Comparison of ENCODE assay signal across 22 mouse cellular contexts in the genomic region with DNA sequence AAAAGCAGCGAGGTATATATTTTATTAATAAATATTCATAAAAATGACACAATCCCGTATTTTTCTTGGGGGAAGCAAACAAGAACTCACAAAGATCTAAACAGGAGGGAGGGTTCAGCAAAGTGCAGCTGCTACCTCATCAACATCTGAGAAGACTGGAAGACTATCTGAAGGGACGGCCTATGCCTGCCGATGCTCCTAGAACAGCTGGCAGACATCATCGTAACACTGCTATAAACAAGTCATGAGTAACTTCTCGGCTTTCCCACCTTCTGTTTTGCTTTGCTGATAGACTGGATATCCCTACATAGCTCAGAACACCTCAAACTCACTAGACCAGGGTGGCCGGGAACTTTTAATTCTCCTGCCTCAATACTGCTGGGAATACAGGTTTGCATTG. TPM values are rescaled to one million over a fixed set of nuclear protein-coding genes. Genes with fewer than 3 reads are reported as not detected.
DNase-seq lines count a peak whose midpoint lies in the region; ATAC-seq and TF ChIP-seq lines count a peak whose summit lies in the region.
"Had no signal": no experiment of that assay in that cellular context is flagged by ENCODE, and none has a peak within 500 bp of the region (broad histone marks: within the 10 kb centered on the region; RNA-seq: fewer than 3 reads in every experiment).

No protein-coding gene starts in this region.

- peak; percentile 66 for ATAC-seq in kidney, embryonic 14.5 days (ENCODE audit: low FRiP score, low TSS enrichment)
- peak; percentile 79 for ATAC-seq in kidney, embryonic 15.5 days (replicated peaks; ENCODE audit: low FRiP score)
- peak; percentile 57 for ATAC-seq in kidney, embryonic 16.5 days (ENCODE audit: low FRiP score, low TSS enrichment)
- ATAC-seq in kidney, postnatal 0 days (replicated peaks; ENCODE audit: low FRiP score, low read depth) = 0 out of 2 replicates have a peak, but pooled peaks have one; percentile 46
- ATAC-seq: activated CD4-positive, CD25-positive, alpha-beta regulatory T cell, adult 4 months; CD4-positive, CD25-positive, alpha-beta regulatory T cell, adult 4 months; Patski had no signal

- no peak for TF ChIP-seq CTCF in kidney, postnatal 0 days (IDR thresholded peaks at IDR 0.05; ENCODE audit: low read depth)

- no peak overlapping the region for H3K4me3 ChIP-seq in kidney, embryonic 14.5 days (ENCODE audit: low read length)
- no peak overlapping the region for H3K4me3 ChIP-seq in kidney, embryonic 15.5 days (replicated peaks)
- no peak overlapping the region for H3K4me3 ChIP-seq in kidney, embryonic 16.5 days (ENCODE audit: low read length)
- no peak overlapping the region for H3K4me3 ChIP-seq in kidney, postnatal 0 days (replicated peaks; ENCODE audit: low read depth, low read length)

- no peaks in the 10 kb centered on the region for H3K27me3 ChIP-seq in kidney, embryonic 14.5 days (ENCODE audit: control insufficient read depth, insufficient read depth, low read length)
- H3K27me3 ChIP-seq in kidney, embryonic 15.5 days = no peaks in the 10 kb centered on the region
- H3K27me3 ChIP-seq in kidney, embryonic 16.5 days (ENCODE audit: insufficient read depth, low read length) = no peaks in the 10 kb centered on the region
- no peaks in the 10 kb centered on the region for H3K27me3 ChIP-seq in kidney, postnatal 0 days (ENCODE audit: insufficient read depth, low read length)
- H3K27me3 ChIP-seq: CH12.LX, Patski had no signal

- no peak overlapping the region for H3K27ac ChIP-seq in kidney, embryonic 14.5 days (ENCODE audit: low read depth, low read length)
- H3K27ac ChIP-seq in kidney, embryonic 15.5 days = no peak overlapping the region
- no peak overlapping the region for H3K27ac ChIP-seq in kidney, embryonic 16.5 days (ENCODE audit: low read length)
- no peak overlapping the region for H3K27ac ChIP-seq in kidney, postnatal 0 days

- WGBS in kidney, embryonic 14.5 days = 48% methylated on average over 7 of the region's 7 CpGs
- 56% methylated on average over 7 of the region's 7 CpGs for WGBS in kidney, embryonic 15.5 days
- WGBS in kidney, embryonic 16.5 days = 41% methylated on average over 7 of the region's 7 CpGs
- WGBS in kidney, postnatal 0 days = 45% methylated on average over 7 of the region's 7 CpGs

- no peak for DNase-seq in kidney, adult 9 months
- no peak for DNase-seq in kidney, adult 11 months
- no peak for DNase-seq in kidney, postnatal 14 days
- DNase-seq in kidney, postnatal 0 days (ENCODE audit: low spot score) = peak; percentile 59
- DNase-seq in kidney, adult 8-10 months = no peak
- DNase-seq: adrenal gland, adult 2 months; adrenal gland, adult 8-10 months; adrenal gland, postnatal 10 days; adrenal gland, postnatal 14 days; adrenal gland, postnatal 25 days; adrenal gland, postnatal 36 days; B cell, adult 2 months; cerebellum, adult 11 months; cerebellum, adult 11-12 months had no signal

- no peak overlapping the region for H3K9ac ChIP-seq in kidney, embryonic 14.5 days (ENCODE audit: low read depth, low read length)
- no peak overlapping the region for H3K9ac ChIP-seq in kidney, embryonic 15.5 days
- no peak overlapping the region for H3K9ac ChIP-seq in kidney, embryonic 16.5 days (replicated peaks; ENCODE audit: low read length)
- H3K9ac ChIP-seq in kidney, postnatal 0 days (ENCODE audit: low read depth, low read length) = no peak overlapping the region

- H3K4me2 ChIP-seq in kidney, embryonic 14.5 days (replicated peaks; ENCODE audit: low read depth, low read length) = no peak overlapping the region
- no peak overlapping the region for H3K4me2 ChIP-seq in kidney, embryonic 15.5 days
- H3K4me2 ChIP-seq in kidney, embryonic 16.5 days (replicated peaks; ENCODE audit: low read depth, low read length) = no peak overlapping the region
- no peak overlapping the region for H3K4me2 ChIP-seq in kidney, postnatal 0 days (ENCODE audit: low read length)

- H3K36me3 ChIP-seq in kidney, embryonic 14.5 days (ENCODE audit: control insufficient read depth, insufficient read depth, low read length) = peaks cover 70% of the 10 kb centered on the region
- H3K36me3 ChIP-seq in kidney, embryonic 15.5 days = peaks cover 74% of the 10 kb centered on the region
- H3K36me3 ChIP-seq in kidney, embryonic 16.5 days (ENCODE audit: insufficient read depth, low read length) = peaks cover 36% of the 10 kb centered on the region
- H3K36me3 ChIP-seq in kidney, postnatal 0 days (ENCODE audit: insufficient read depth, low read length) = peaks cover 25% of the 10 kb centered on the region; the same call in 1 of the 2 replicates

- no peaks in the 10 kb centered on the region for H3K9me3 ChIP-seq in kidney, embryonic 14.5 days (ENCODE audit: control insufficient read depth, low read length)
- H3K9me3 ChIP-seq in kidney, embryonic 15.5 days (replicated peaks) = no peaks in the 10 kb centered on the region
- H3K9me3 ChIP-seq in kidney, embryonic 16.5 days (ENCODE audit: low read length) = no peaks in the 10 kb centered on the region
- H3K9me3 ChIP-seq in kidney, postnatal 0 days (replicated peaks; ENCODE audit: low read length) = no peaks in the 10 kb centered on the region
- H3K9me3 ChIP-seq: G1E had no signal

- no peaks in the 10 kb centered on the region for H3K4me1 ChIP-seq in kidney, embryonic 14.5 days (ENCODE audit: control insufficient read depth, insufficient read depth, low read length)
- no peaks in the 10 kb centered on the region for H3K4me1 ChIP-seq in kidney, embryonic 15.5 days
- no peaks in the 10 kb centered on the region for H3K4me1 ChIP-seq in kidney, embryonic 16.5 days (ENCODE audit: insufficient read depth, low read length)
- no peaks in the 10 kb centered on the region for H3K4me1 ChIP-seq in kidney, postnatal 0 days (replicated peaks; ENCODE audit: insufficient read depth, low read length)

RNA-seq across cellular contexts. Expression of gene Gtf2h2, which starts 8.8 kb away (rescaled TPM):
- 86.3 and 94.4 TPM in 2 replicates for polyA plus RNA-seq in kidney, embryonic 14.5 days (2014; fragmentation: Nextera tagmentation; extraction: Ambion mirVana)
- 81.4 and 82.1 TPM in 2 replicates for polyA plus RNA-seq in kidney, embryonic 15.5 days (2015; fragmentation: Nextera tagmentation; extraction: Ambion mirVana)
- 76.1 and 85.4 TPM in 2 replicates for polyA plus RNA-seq in kidney, embryonic 16.5 days (2015; fragmentation: Nextera tagmentation; extraction: Ambion mirVana)
- polyA plus RNA-seq in kidney, postnatal 0 days (2015; fragmentation: Nextera tagmentation; extraction: Ambion mirVana) = 66.3 and 67.9 TPM in 2 replicates

RNA-seq across cellular contexts. Expression of gene Naip1, which starts 30.9 kb away (rescaled TPM):
- 0.04 TPM in 1 of 2 replicates, not detected in the other for polyA plus RNA-seq in kidney, embryonic 14.5 days (2014; fragmentation: Nextera tagmentation; extraction: Ambion mirVana)
- not detected in 2 replicates for polyA plus RNA-seq in kidney, embryonic 15.5 days (2015; fragmentation: Nextera tagmentation; extraction: Ambion mirVana)
- not detected in 2 replicates for polyA plus RNA-seq in kidney, embryonic 16.5 days (2015; fragmentation: Nextera tagmentation; extraction: Ambion mirVana)
- not detected in 2 replicates for polyA plus RNA-seq in kidney, postnatal 0 days (2015; fragmentation: Nextera tagmentation; extraction: Ambion mirVana)
- polyA plus RNA-seq: activated CD4-positive, CD25-positive, alpha-beta regulatory T cell, adult 4 months had no signal
